Mouse (Mus musculus) kidney, adult 2 months (tissue): ENCODE data around the gene Arl15.

ENCODE experiments used
- CTCF ChIP-seq: fragments of 200-500 bp; conservative IDR thresholded peaks from 2 replicates; pipeline ENCODE4 v1.5.1; 2011; ENCODE audit warnings: low read depth, mild to moderate bottlenecking, control low read depth, low read length, moderate library complexity, mixed read lengths; ENCODE audit not compliant: insufficient read depth, insufficient read length
- POLR2A ChIP-seq: fragments of 200-500 bp; IDR thresholded peaks from one replicate; pipeline ENCODE4 v1.6.1; 2011; ENCODE audit warnings: low read depth, low read length, control low read depth

- no peak for TF ChIP-seq CTCF
- no peak for TF ChIP-seq POLR2A
Observed at GRCm38 (mm10) chr13:114004191-114004590, 209.9 kb downstream of the Arl15 start.
